Mouse (Mus musculus) lung, embryonic 15.5 days (tissue): ENCODE measurements around the gene Rfwd3. TPM values are rescaled to one million over a fixed set of nuclear protein-coding genes. Genes with fewer than 3 reads are reported as not detected.
"Not testable (repeated sequence)": the region's sequence is repeated elsewhere in the genome, so short reads cannot be mapped to it uniquely, and the experiment has no call there.

ENCODE experiments used
- ATAC-seq: fragments of 200-750 bp; cut with Nextera tagmentation; 2 replicates; pipeline ENCODE4 v1.8.0; 2017; ENCODE audit warnings: moderate number of reproducible peaks, borderline replicate concordance; ENCODE audit not compliant: low FRiP score, low TSS enrichment; ENCODE audit errors: extremely low read depth
- H3K27ac ChIP-seq: fragments of 300-500 bp; sonication (generic); 2 replicates; pipeline ENCODE4 v1.5.1; 2015; ENCODE audit warnings: moderate library complexity, mild to moderate bottlenecking, inconsistent platforms
- H3K27me3 ChIP-seq: fragments of 300-500 bp; sonication (generic); 2 replicates; pipeline ENCODE4 v1.6.1; 2015; ENCODE audit warnings: inconsistent platforms
- H3K36me3 ChIP-seq: fragments of 300-500 bp; sonication (generic); 2 replicates; pipeline ENCODE4 v1.6.1; 2015; ENCODE audit warnings: inconsistent platforms
- H3K4me1 ChIP-seq: fragments of 300-500 bp; sonication (generic); 2 replicates; pipeline ENCODE4 v1.6.1; 2015; ENCODE audit warnings: inconsistent platforms
- H3K4me2 ChIP-seq: fragments of 300-500 bp; sonication (generic); 2 replicates; pipeline ENCODE4 v1.6.1; 2015; ENCODE audit warnings: inconsistent platforms, mild to moderate bottlenecking, moderate library complexity
- H3K4me3 ChIP-seq: fragments of 300-500 bp; sonication (generic); 2 replicates; pipeline ENCODE4 v1.5.1; 2015; ENCODE audit warnings: mild to moderate bottlenecking, inconsistent platforms
- H3K9ac ChIP-seq: fragments of 300-500 bp; sonication (generic); 2 replicates; pipeline ENCODE4 v1.6.1; 2015; ENCODE audit warnings: inconsistent platforms
- H3K9me3 ChIP-seq: fragments of 300-500 bp; sonication (generic); 2 replicates; pipeline ENCODE4 v1.6.1; 2016; ENCODE audit warnings: inconsistent platforms
- WGBS: fragments of 180-500 bp; shearing (Covaris S2); methylation state at CpG from one replicate; pipeline ENCODE4 v1.1.7; 2015; 5-methylcytosine and 5-hydroxymethylcytosine counted together
- polyA plus RNA-seq: library from polyadenylated mRNA; unstranded; fragments of >200 nt; fragmentation: Nextera tagmentation; extraction: Ambion mirVana; gene quantifications from 2 replicates; pipeline ENCODE4 v1.2.1, GENCODE M21; 2015

Gene Rfwd3
- polyA plus RNA-seq, 1 experiment from 2014 or later: 68.1 TPM

DNA sequence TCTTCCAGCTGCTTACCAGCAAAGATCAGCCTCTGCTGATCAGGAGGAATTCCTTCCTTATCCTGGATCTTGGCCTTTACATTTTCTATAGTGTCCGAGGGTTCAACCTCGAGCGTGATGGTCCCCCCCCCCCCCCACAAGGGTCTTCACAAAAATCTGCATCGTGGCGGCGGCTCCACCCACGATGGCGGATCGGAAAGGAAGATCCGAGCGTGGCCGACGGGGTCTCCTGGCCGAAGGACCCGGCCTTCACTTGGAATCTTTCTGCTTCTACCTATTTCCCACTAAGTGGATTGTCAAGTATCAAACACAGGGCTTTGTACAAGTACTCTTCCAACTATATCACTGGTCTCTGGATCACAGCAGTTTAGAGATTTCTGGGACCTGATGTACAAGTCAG lies 10.0 kb upstream of the Rfwd3 start:
- 82% methylated on average over 15 of the region's 15 CpGs for WGBS
- not testable (repeated sequence) for H3K4me2 ChIP-seq, H3K4me3 ChIP-seq, H3K27ac ChIP-seq, H3K9me3 ChIP-seq, H3K4me1 ChIP-seq, H3K9ac ChIP-seq, H3K36me3 ChIP-seq, H3K27me3 ChIP-seq, ATAC-seq

DNA sequence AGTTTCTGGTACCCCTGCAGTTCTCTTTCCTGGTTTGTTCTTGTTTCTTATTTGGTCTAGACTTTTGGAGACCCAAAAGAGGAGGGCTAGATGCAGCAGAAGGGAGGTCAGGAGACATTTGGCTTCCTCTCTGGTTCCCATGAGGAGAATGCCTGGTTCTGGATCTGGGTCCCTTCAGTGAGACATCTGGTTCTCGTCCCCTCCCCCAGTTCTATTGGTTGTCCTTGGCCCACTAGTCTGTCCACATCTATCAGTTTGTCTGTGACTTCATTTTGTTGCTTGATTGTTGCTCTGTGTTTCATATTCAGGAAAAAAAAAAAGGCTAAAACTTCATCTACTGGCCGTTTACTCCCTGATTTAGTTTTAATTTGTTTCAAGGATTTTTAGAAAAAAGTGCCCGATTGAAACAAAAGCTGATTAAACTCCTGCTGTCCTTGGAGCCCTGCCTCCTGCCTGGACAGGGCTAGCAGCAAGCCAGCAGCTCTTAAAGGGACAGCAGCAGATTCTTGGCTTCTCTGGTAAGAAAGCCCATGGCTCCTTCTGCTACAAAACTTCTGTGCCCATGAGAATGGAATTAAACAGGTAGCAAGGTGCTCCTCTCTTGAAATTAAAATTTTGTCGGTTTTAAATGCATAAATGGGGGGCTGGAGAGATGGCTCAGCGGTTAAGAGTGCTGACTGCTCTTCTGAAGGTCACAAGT lies 5.2 kb upstream of the Rfwd3 start:
- Histone ChIP-seq H3K36me3 (no peaks in the 10 kb centered on the region), H3K9ac (no peak overlapping the region), H3K4me2 (no peak overlapping the region), H3K9me3 (no peaks in the 10 kb centered on the region), H3K4me1 (0 out of 2 replicates have a peak, but pooled peaks cover 3% of the 10 kb centered on the region), H3K4me3 (no peak overlapping the region), H3K27ac (no peak overlapping the region), H3K27me3 (no peaks in the 10 kb centered on the region)
- no peak for ATAC-seq
- WGBS: 27% methylated on average over 5 of the region's 5 CpGs

DNA sequence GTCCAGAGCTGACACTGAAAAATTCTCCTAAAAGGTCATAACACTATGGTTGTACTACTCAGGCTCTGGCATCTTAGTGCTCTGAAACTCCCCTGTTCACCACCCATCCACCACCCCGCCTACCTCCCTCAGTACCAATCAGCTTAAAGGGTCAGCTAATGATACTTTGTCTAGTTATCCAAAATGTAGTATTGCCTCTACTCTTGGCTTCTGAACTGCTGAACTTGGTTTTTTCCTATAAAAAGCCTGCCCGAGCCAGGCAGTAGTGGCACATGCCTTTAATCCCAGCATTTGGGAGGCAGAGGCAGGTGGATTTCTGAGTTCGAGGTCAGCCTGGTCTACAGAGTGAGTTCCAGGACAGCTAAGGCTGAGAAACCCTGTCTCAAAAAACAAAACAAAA lies 4.3 kb upstream of the Rfwd3 start:
- Histone ChIP-seq H3K27ac (no peak overlapping the region), H3K4me2 (no peak overlapping the region), H3K4me3 (no peak overlapping the region), H3K9ac (no peak overlapping the region), H3K9me3 (no peaks in the 10 kb centered on the region), H3K27me3 (no peaks in the 10 kb centered on the region), H3K4me1 (0 out of 2 replicates have a peak, but pooled peaks cover 3% of the 10 kb centered on the region), H3K36me3 (no peaks in the 10 kb centered on the region)
- no peak for ATAC-seq
- 86% methylated on average over 3 of the region's 3 CpGs for WGBS

DNA sequence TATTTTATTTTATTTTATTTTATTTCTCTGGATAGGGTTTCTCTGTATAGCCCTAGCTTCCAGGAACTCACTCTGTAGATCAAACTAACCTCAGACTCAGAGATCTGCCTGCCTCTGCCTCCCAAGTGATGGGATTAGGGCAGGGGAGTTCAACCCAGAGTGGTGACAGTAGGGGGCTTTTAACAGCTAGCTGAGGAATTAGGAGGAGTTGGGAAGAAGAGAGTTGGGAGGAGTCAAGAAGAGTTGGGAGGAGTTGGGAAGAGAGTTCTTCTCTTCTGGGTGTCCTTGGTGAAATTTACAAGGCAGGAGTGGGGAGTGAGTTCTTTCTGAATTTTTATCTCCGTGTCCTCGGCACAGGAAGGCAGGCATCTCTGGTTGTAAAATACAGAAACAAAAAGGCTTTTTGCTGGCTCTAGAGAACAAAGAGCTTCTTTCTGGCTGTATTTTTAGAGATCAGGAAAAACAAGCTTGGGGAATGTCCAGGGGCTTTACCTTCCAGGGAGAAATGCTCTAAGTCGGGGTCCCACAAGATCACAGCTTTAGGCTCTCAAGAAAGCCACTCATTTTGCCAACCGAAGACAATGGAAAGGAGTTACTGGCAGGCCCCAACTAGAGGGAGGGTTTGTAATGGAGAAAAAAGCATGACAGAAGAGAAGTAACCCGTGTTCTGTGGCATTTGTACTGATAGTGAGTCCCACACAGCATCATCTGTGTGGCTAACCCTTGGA lies 3.2 kb upstream of the Rfwd3 start:
- H3K27me3 ChIP-seq, H3K9me3 ChIP-seq, H3K27ac ChIP-seq, H3K9ac ChIP-seq, H3K4me3 ChIP-seq, H3K4me2 ChIP-seq, H3K36me3 ChIP-seq, H3K4me1 ChIP-seq, ATAC-seq: not testable (repeated sequence)
- WGBS: 71% methylated on average over 5 of the region's 5 CpGs

DNA sequence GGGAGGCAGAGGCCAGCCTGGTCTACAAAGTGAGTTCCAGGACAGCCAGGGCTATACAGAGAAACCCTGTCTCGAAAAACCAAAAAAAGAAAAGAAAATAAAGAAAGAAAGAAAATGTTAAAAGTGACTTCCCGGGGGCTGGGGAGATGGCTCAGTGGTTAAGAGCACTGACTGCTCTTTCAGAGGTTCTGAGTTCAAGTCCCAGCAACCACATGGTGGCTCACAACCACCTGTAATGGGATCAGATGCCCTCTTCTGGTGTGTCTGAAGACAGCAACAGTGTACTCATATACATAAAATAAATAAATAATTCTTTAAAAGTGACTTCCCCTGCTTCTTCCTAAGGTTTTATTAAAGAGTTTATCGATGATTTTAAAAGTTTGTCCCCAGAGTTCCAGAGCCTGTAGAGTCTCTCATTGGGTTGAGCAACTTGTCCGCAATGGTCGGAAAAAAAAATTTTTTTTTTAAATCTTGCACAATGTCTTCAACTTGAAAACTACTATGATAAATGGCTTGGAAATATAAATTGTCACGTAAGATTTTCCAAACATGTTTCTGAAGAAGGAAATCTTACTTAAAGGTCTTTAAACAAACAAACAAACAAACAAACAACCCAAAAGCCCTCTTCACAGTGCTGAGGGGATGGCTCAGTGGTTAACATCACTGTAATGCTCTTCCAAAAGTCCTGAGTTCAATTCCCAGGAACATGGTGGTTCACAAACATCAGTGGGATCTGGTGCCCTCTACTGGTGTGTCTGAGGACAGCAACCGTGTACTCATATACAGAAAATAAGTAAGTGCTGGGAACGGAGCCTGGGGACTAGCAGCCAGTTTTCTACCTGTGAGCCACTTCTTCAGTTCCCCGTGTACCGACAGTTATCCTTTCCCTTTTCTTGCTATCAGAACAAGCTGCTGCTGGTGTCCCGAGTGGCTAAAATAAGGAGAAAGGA lies 850 bp upstream of the Rfwd3 start:
- ATAC-seq: no peak
- peak overlapping the region; percentile 72 for H3K4me3 ChIP-seq
- peak overlapping the region; percentile 52 for H3K4me2 ChIP-seq
- peaks cover 11% of the 10 kb centered on the region for H3K36me3 ChIP-seq
- 0 out of 2 replicates have a peak overlapping the region, but pooled peaks have one; percentile 31 for H3K9ac ChIP-seq
- peak overlapping the region; percentile 85 for H3K27ac ChIP-seq
- 61% methylated on average over 11 of the region's 11 CpGs for WGBS
- H3K9me3 ChIP-seq: no peaks in the 10 kb centered on the region
- H3K27me3 ChIP-seq: no peaks in the 10 kb centered on the region
- H3K4me1 ChIP-seq: peaks cover 19% of the 10 kb centered on the region

DNA sequence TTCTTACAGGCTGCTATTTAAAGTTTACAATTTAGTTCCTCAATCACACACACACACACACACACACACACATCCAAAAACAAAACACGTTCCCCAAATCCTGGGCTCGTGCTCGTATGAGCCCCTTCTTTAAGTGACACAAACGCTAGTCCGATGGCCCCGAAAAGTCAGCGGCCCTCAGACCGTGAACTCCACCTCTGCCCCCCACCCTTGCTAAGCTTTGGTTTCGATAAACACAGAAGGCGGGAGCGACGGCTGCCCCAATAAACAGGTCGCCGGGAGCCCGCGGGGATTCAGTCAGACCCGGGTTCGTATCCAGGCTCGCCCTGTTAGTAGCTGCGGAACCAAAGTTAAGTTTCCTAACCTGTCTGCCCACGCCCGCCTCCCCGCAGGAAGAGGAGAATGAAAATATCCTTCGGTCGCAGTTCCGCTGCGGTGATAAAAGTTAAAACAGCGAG lies 630 bp downstream of the Rfwd3 start:
- Histone ChIP-seq H3K4me1 (peaks cover 19% of the 10 kb centered on the region), H3K4me3 (peak overlapping the region; percentile 72), H3K36me3 (peaks cover 22% of the 10 kb centered on the region), H3K9me3 (no peaks in the 10 kb centered on the region), H3K9ac (peak overlapping the region; percentile 82), H3K27ac (peak overlapping the region; percentile 86), H3K27me3 (no peaks in the 10 kb centered on the region), H3K4me2 (peak overlapping the region; percentile 68)
- WGBS: under 1% methylated on average over 28 of the region's 28 CpGs
- ATAC-seq: peak; percentile 12; the same call in 1 of the 2 replicates

DNA sequence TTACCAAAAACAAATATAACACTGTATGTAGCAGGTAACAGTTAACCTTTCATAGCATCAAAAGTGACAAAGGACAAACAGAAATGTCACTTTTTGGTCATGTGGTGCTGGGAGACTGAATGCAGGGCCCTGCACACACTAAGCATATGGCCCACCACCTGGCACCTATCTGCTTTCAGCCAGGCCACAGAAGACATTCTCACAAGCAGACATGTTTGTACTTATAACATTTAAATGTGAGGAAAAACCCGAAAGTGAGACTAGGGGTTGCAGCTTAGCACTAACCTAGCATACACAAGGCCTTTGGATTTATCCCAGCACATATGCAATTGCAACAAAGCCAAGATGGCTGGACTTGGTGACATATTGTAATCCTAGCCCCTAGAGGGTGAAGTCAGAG lies 2.0 kb downstream of the Rfwd3 start:
- Histone ChIP-seq H3K4me3 (no peak overlapping the region), H3K9me3 (no peaks in the 10 kb centered on the region), H3K27me3 (no peaks in the 10 kb centered on the region), H3K4me2 (peak overlapping the region; percentile 27; the same call in 1 of the 2 replicates), H3K36me3 (peaks cover 31% of the 10 kb centered on the region), H3K9ac (no peak overlapping the region), H3K4me1 (peaks cover 19% of the 10 kb centered on the region), H3K27ac (no peak overlapping the region)
- WGBS: 71% methylated on average over 1 of the region's 1 CpGs
- ATAC-seq: no peak

DNA sequence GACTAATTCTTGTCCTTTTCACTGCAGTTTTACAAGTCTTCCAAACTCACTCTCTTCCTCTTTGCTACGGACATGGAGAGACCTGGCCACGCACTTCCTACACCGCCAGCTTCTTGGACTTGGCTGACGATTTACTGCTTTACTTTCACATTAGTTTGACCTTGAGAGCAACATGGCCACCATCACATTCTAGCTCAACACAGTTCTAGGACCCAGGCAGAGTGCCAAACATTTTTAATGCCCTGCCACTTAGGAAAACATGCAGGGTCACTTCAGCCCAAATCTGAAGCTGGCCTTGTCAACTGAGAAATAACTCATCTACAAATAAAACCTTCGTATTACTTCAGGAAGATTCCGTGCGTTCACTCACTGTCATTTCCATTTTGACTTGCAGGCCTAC lies 8.3 kb downstream of the Rfwd3 start:
- WGBS: 88% methylated on average over 7 of the region's 7 CpGs
- Histone ChIP-seq H3K4me1 (peaks cover 7% of the 10 kb centered on the region; the same call in 1 of the 2 replicates), H3K27me3 (no peaks in the 10 kb centered on the region), H3K36me3 (peaks cover 79% of the 10 kb centered on the region), H3K4me3 (no peak overlapping the region), H3K4me2 (no peak overlapping the region), H3K27ac (no peak overlapping the region), H3K9me3 (no peaks in the 10 kb centered on the region), H3K9ac (no peak overlapping the region)
- no peak for ATAC-seq

DNA sequence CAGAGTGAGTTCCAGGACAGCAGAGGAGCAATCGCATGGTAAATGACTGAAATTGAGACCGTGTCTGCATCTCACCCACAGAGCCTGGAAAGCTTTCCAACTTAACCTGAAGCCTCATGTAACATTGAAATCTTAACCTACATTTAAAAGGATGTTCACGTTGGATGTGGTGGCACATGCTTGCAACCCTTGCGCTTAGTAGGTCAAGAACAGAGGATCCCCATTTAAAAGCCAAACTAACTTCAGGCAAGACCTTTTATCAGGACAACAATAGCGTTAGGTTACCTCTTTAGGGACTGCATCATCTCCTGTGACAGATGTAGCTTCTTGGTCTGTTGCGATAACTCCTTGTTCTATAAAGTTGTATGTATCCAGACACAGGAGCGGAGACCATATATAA lies 9.4 kb downstream of the Rfwd3 start:
- Histone ChIP-seq H3K36me3 (peaks cover 81% of the 10 kb centered on the region), H3K4me3 (no peak overlapping the region), H3K27ac (no peak overlapping the region), H3K27me3 (no peaks in the 10 kb centered on the region), H3K4me2 (no peak overlapping the region), H3K9ac (no peak overlapping the region), H3K4me1 (peaks cover 3% of the 10 kb centered on the region; the same call in 1 of the 2 replicates), H3K9me3 (no peaks in the 10 kb centered on the region)
- WGBS: 93% methylated on average over 7 of the region's 7 CpGs
- ATAC-seq: no peak

DNA sequence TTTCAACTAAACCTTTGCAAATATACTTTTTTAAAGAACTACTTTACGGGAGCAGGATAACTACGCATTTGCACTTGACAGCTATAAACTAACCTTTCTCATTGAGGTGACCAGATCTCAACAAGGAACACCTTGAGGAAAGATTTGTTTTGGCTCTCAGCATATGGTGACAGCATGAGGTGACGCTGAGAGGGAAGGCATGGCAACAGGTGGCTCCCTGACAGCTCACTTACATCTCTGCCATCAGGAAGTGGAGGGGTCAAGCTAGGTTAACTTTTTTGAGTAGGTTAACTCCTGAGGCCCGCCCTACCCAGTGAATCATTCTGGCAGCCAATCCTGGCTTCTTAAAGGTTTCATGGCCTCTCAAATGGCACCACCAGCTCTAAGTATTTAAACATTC lies 14.4 kb downstream of the Rfwd3 start:
- no peaks in the 10 kb centered on the region for H3K27me3 ChIP-seq
- no peak for ATAC-seq
- H3K9ac ChIP-seq: no peak overlapping the region
- H3K36me3 ChIP-seq: peaks cover 90% of the 10 kb centered on the region
- H3K9me3 ChIP-seq: no peaks in the 10 kb centered on the region
- 62% methylated on average over 4 of the region's 4 CpGs for WGBS
- H3K4me1 ChIP-seq: no peaks in the 10 kb centered on the region
- H3K4me3 ChIP-seq: no peak overlapping the region
- H3K27ac ChIP-seq: no peak overlapping the region
- H3K4me2 ChIP-seq: no peak overlapping the region

DNA sequence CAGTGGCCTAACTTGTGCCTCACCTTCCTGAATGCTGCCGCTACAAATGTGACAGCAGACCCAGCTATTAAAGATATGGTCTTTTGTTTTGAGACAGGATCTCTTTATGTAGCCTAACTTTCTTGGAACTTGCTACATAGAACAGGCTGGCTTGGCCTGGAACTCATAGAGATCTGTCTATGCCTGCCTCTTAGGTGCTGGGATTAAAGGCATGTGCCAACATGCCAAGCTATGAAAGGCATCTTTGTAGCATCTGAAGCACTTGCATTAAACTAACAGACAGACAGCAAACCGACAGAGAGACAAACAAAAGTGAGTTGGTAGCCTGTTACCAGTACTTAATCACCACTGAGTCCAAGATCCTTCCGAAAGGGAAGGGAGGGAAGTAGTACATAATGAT lies 17.9 kb downstream of the Rfwd3 start:
- Histone ChIP-seq H3K27me3 (no peaks in the 10 kb centered on the region), H3K4me1 (no peaks in the 10 kb centered on the region), H3K9me3 (no peaks in the 10 kb centered on the region), H3K27ac (no peak overlapping the region), H3K4me2 (no peak overlapping the region), H3K4me3 (no peak overlapping the region), H3K9ac (no peak overlapping the region), H3K36me3 (peaks cover 88% of the 10 kb centered on the region)
- ATAC-seq: no peak
- 92% methylated on average over 3 of the region's 3 CpGs for WGBS
